Mouse (Mus musculus) adrenal gland, postnatal 25 days (tissue): ENCODE data around the gene Crebl2. TPM values are rescaled to one million over a fixed set of nuclear protein-coding genes. Genes with fewer than 3 reads are reported as not detected.

Experiments used
- DNase-seq: peaks from one replicate; pipeline ENCODE4 v3.0.0; 2021; ENCODE audit warnings: mixed read lengths
- long read RNA-seq: library from polyadenylated mRNA; stranded (forward); transcript quantifications from one replicate; pipeline ENCODE4 v2.0.0, GENCODE M21; 2021
- total RNA-seq: library from RNA; stranded (reverse); gene quantifications from 2 replicates; pipeline ENCODE4 v1.2.3, GENCODE M21; 2021

Crebl2 gene
- total RNA-seq = 23.0 and 33.9 TPM in 2 replicates
- long read RNA-seq, transcript Crebl2-201 (5 exons, 3,629 nt) = major isoform, 10 of 16 reads
- long read RNA-seq, partial matches to known transcripts = 1 of 16 reads
- long read RNA-seq, other reads (novel, unspliced or antisense) = 4 of 16 reads

- DNase-seq = peak; percentile 100
These were observed at the start of gene Crebl2 for GRCm38 (mm10) chr6:134829786-134830700. TSS of gene Crebl2 (plus strand) at chr6:134830154.

GRCm38 (mm10) chr6:134781494-134781913, 48.5 kb upstream of the Crebl2 start:
- DNase-seq = no peak

GRCm38 (mm10) chr6:134782900-134783299, 47.1 kb upstream of the Crebl2 start:
- DNase-seq = no peak

- no peak for DNase-seq
These were observed 43.5 kb upstream of the Crebl2 start for GRCm38 (mm10) chr6:134786426-134786825.

- DNase-seq = no peak
These were observed 40.9 kb upstream of the Crebl2 start for GRCm38 (mm10) chr6:134789100-134789499.

- DNase-seq = peak; percentile 45
These were observed 38.5 kb upstream of the Crebl2 start for GRCm38 (mm10) chr6:134791251-134792118.

GRCm38 (mm10) chr6:134792141-134793045, 37.6 kb upstream of the Crebl2 start, which contains the start of gene Dusp16:
TSS of gene Dusp16 (minus strand) at chr6:134792625.
- peak; percentile 79 for DNase-seq

GRCm38 (mm10) chr6:134793046-134793806, 36.7 kb upstream of the Crebl2 start:
- no peak for DNase-seq

- peak; percentile 84 for DNase-seq
These were observed 35.9 kb upstream of the Crebl2 start for GRCm38 (mm10) chr6:134793911-134794520.

GRCm38 (mm10) chr6:134796297-134796696, 33.7 kb upstream of the Crebl2 start:
- no peak for DNase-seq

GRCm38 (mm10) chr6:134801483-134801882, 28.5 kb upstream of the Crebl2 start:
- no peak for DNase-seq

GRCm38 (mm10) chr6:134802641-134803043, 27.3 kb upstream of the Crebl2 start:
- no peak for DNase-seq

- no peak for DNase-seq
These were observed 25.1 kb upstream of the Crebl2 start for GRCm38 (mm10) chr6:134804736-134805277.

- DNase-seq = no peak
These were observed 23.8 kb upstream of the Crebl2 start for GRCm38 (mm10) chr6:134806130-134806529.

- no peak for DNase-seq
These were observed 22.9 kb upstream of the Crebl2 start for GRCm38 (mm10) chr6:134807091-134807490.

GRCm38 (mm10) chr6:134807794-134808193, 22.2 kb upstream of the Crebl2 start:
- peak; percentile 37 for DNase-seq

GRCm38 (mm10) chr6:134813066-134813465, 16.9 kb upstream of the Crebl2 start:
- no peak for DNase-seq

- no peak for DNase-seq
These were observed 12.7 kb upstream of the Crebl2 start for GRCm38 (mm10) chr6:134817051-134817928.

- no peak for DNase-seq
These were observed 10.2 kb upstream of the Crebl2 start for GRCm38 (mm10) chr6:134819741-134820140.
